12 mouse cellular contexts compared by ENCODE assay signal in genomic region chr2:26549801-26550200, GRCm38 (mm10). TPM values are rescaled to one million over a fixed set of nuclear protein-coding genes. Genes with fewer than 3 reads are reported as not detected.
DNase-seq lines count a peak whose midpoint lies in the region; ATAC-seq lines count a peak whose summit lies in the region.
"Had no signal": no experiment of that assay in that cellular context is flagged by ENCODE, and none has a peak within 500 bp of the region (broad histone marks: within the 10 kb centered on the region; RNA-seq: fewer than 3 reads in every experiment).

No protein-coding gene starts in this region.

- H3K36me3 ChIP-seq in kidney, embryonic 16.5 days (ENCODE audit: insufficient read depth, low read length): no peaks in the 10 kb centered on the region
- no peaks in the 10 kb centered on the region for H3K36me3 ChIP-seq in embryonic facial prominence, embryonic 15.5 days
- H3K36me3 ChIP-seq in midbrain, embryonic 15.5 days (replicated peaks): no peaks in the 10 kb centered on the region
- H3K36me3 ChIP-seq: limb, embryonic 15.5 days had no signal

- DNase-seq in adrenal gland, adult 2 months: peak; percentile 57
- DNase-seq in adrenal gland, adult 18-20 months (ENCODE audit: low spot score in 2 of 2): no peak
- DNase-seq in kidney, postnatal 14 days: peak; percentile 52
- peak; percentile 75 to 80 for DNase-seq in lung, postnatal 4 days
- DNase-seq in embryo, embryonic 10 days (ENCODE audit: low spot score): no peak

- peaks cover 18% of the 10 kb centered on the region for H3K4me1 ChIP-seq in kidney, embryonic 16.5 days (ENCODE audit: insufficient read depth, low read length)
- peaks cover 69% of the 10 kb centered on the region for H3K4me1 ChIP-seq in embryonic facial prominence, embryonic 15.5 days
- peaks cover 7% of the 10 kb centered on the region; the same call in 1 of the 2 replicates for H3K4me1 ChIP-seq in midbrain, embryonic 15.5 days

- no peak for ATAC-seq in kidney, embryonic 16.5 days (ENCODE audit: low FRiP score, low TSS enrichment)
- ATAC-seq in embryonic facial prominence, embryonic 15.5 days (ENCODE audit: insufficient number of reproducible peaks, low FRiP score, low TSS enrichment, low read depth): no peak
- no peak for ATAC-seq in midbrain, embryonic 15.5 days (replicated peaks)

- H3K9ac ChIP-seq in kidney, embryonic 16.5 days (replicated peaks; ENCODE audit: low read length): no peak overlapping the region
- no peak overlapping the region for H3K9ac ChIP-seq in embryonic facial prominence, embryonic 15.5 days
- no peak overlapping the region for H3K9ac ChIP-seq in midbrain, embryonic 15.5 days
- H3K9ac ChIP-seq: limb, embryonic 15.5 days had no signal

- 56% methylated on average over 10 of the region's 10 CpGs for WGBS in kidney, embryonic 16.5 days
- 78% methylated on average over 10 of the region's 10 CpGs for WGBS in embryonic facial prominence, embryonic 15.5 days
- WGBS in midbrain, embryonic 15.5 days: 92% methylated on average over 10 of the region's 10 CpGs

- no peak overlapping the region for H3K4me3 ChIP-seq in kidney, embryonic 16.5 days (ENCODE audit: low read length)
- no peak overlapping the region for H3K4me3 ChIP-seq in embryonic facial prominence, embryonic 15.5 days (replicated peaks)
- H3K4me3 ChIP-seq in midbrain, embryonic 15.5 days: no peak overlapping the region
- H3K4me3 ChIP-seq: limb, embryonic 15.5 days had no signal

- H3K9me3 ChIP-seq in kidney, embryonic 16.5 days (ENCODE audit: low read length): no peaks in the 10 kb centered on the region
- H3K9me3 ChIP-seq in embryonic facial prominence, embryonic 15.5 days (replicated peaks): no peaks in the 10 kb centered on the region
- H3K9me3 ChIP-seq in midbrain, embryonic 15.5 days: no peaks in the 10 kb centered on the region
- H3K9me3 ChIP-seq: limb, embryonic 15.5 days had no signal

- no peak overlapping the region for H3K4me2 ChIP-seq in kidney, embryonic 16.5 days (replicated peaks; ENCODE audit: low read depth, low read length)
- H3K4me2 ChIP-seq in embryonic facial prominence, embryonic 15.5 days (replicated peaks): no peak overlapping the region
- H3K4me2 ChIP-seq in midbrain, embryonic 15.5 days: no peak overlapping the region
- H3K4me2 ChIP-seq: limb, embryonic 15.5 days had no signal

- no peaks in the 10 kb centered on the region for H3K27me3 ChIP-seq in kidney, embryonic 16.5 days (ENCODE audit: insufficient read depth, low read length)
- H3K27me3 ChIP-seq in embryonic facial prominence, embryonic 15.5 days: no peaks in the 10 kb centered on the region
- H3K27me3 ChIP-seq in midbrain, embryonic 15.5 days (replicated peaks): no peaks in the 10 kb centered on the region
- H3K27me3 ChIP-seq: limb, embryonic 15.5 days had no signal

- no peak overlapping the region for H3K27ac ChIP-seq in kidney, embryonic 16.5 days (ENCODE audit: low read length)
- 0 out of 2 replicates have a peak overlapping the region, but pooled peaks have one; percentile 17 for H3K27ac ChIP-seq in embryonic facial prominence, embryonic 15.5 days (replicated peaks)
- no peak overlapping the region for H3K27ac ChIP-seq in midbrain, embryonic 15.5 days

RNA-seq across cellular contexts. Expression of gene Egfl7, which starts 30.0 kb away (rescaled TPM):
- 100 to 1,000 TPM in 1 of 2 experiments, 10 to 100 TPM in 1; 71.2 to 146 TPM for total RNA-seq in adrenal gland, adult 2 months (2021)
- 355 and 444 TPM in 2 replicates for polyA plus RNA-seq in adrenal gland, adult 2 months (2012; rRNA removed)
- 100 to 1,000 TPM in 1 of 2 experiments, 10 to 100 TPM in 1; 97.9 to 102 TPM for total RNA-seq in adrenal gland, adult 18-20 months (2021)
- 257 and 266 TPM in 2 replicates for polyA plus RNA-seq in kidney, embryonic 16.5 days (2015; fragmentation: Nextera tagmentation; extraction: Ambion mirVana)
- polyA plus RNA-seq in embryonic facial prominence, embryonic 15.5 days (2015; fragmentation: Nextera tagmentation; extraction: Ambion mirVana): 111 and 125 TPM in 2 replicates
- polyA plus RNA-seq in midbrain, embryonic 15.5 days (2015; fragmentation: Nextera tagmentation; extraction: Ambion mirVana): 71.8 and 75.7 TPM in 2 replicates

RNA-seq across cellular contexts. Expression of gene Notch1, which starts 33.3 kb away (rescaled TPM):
- 10 to 100 TPM; 17.6 to 21.1 TPM for total RNA-seq in adrenal gland, adult 2 months (2021)
- 37.1 and 49.2 TPM in 2 replicates for polyA plus RNA-seq in adrenal gland, adult 2 months (2012; rRNA removed)
- 10 to 100 TPM; 21.5 to 22.0 TPM for total RNA-seq in adrenal gland, adult 18-20 months (2021)
- 23.7 and 27.0 TPM in 2 replicates for polyA plus RNA-seq in kidney, embryonic 16.5 days (2015; fragmentation: Nextera tagmentation; extraction: Ambion mirVana)
- polyA plus RNA-seq in embryonic facial prominence, embryonic 15.5 days (2015; fragmentation: Nextera tagmentation; extraction: Ambion mirVana): 26.0 and 30.3 TPM in 2 replicates
- polyA plus RNA-seq in midbrain, embryonic 15.5 days (2015; fragmentation: Nextera tagmentation; extraction: Ambion mirVana): 15.6 and 17.6 TPM in 2 replicates

RNA-seq across cellular contexts. Expression of gene Gm20532, which starts 36.6 kb away (rescaled TPM):
- total RNA-seq in adrenal gland, adult 2 months (2021): not detected
- not detected in 2 replicates for polyA plus RNA-seq in adrenal gland, adult 2 months (2012; rRNA removed)
- not detected for total RNA-seq in adrenal gland, adult 18-20 months (2021)
- polyA plus RNA-seq in kidney, embryonic 16.5 days (2015; fragmentation: Nextera tagmentation; extraction: Ambion mirVana): not detected in 2 replicates
- not detected in 2 replicates for polyA plus RNA-seq in embryonic facial prominence, embryonic 15.5 days (2015; fragmentation: Nextera tagmentation; extraction: Ambion mirVana)
- not detected in 2 replicates for polyA plus RNA-seq in midbrain, embryonic 15.5 days (2015; fragmentation: Nextera tagmentation; extraction: Ambion mirVana)
- polyA plus RNA-seq: gonadal fat pad, adult 2 months; limb, embryonic 15.5 days; neural tube, embryonic 14.5 days; stomach, embryonic 14.5 days had no signal

RNA-seq across cellular contexts. Expression of gene Agpat2, which starts 54.4 kb away (rescaled TPM):
- total RNA-seq in adrenal gland, adult 2 months (2021): 100 to 1,000 TPM; 469 to 591 TPM
- polyA plus RNA-seq in adrenal gland, adult 2 months (2012; rRNA removed): 584 and 714 TPM in 2 replicates
- 100 to 1,000 TPM; 431 to 896 TPM for total RNA-seq in adrenal gland, adult 18-20 months (2021)
- 53.0 and 57.0 TPM in 2 replicates for polyA plus RNA-seq in kidney, embryonic 16.5 days (2015; fragmentation: Nextera tagmentation; extraction: Ambion mirVana)
- polyA plus RNA-seq in embryonic facial prominence, embryonic 15.5 days (2015; fragmentation: Nextera tagmentation; extraction: Ambion mirVana): 31.7 and 32.2 TPM in 2 replicates
- polyA plus RNA-seq in midbrain, embryonic 15.5 days (2015; fragmentation: Nextera tagmentation; extraction: Ambion mirVana): 4.6 and 6.7 TPM in 2 replicates

Comparison
In these comparisons a context has a peak if more than half of its experiments do, and no peak if none do; other contexts are left out.
1. DNase-seq: peak in adrenal gland, adult 2 months (single experiment), kidney, postnatal 14 days (single experiment) and lung, postnatal 4 days (2 of 2); none in adrenal gland, adult 18-20 months (0 of 2) and embryo, embryonic 10 days (single experiment).